Mouse (Mus musculus) 3T3-L1 (cell line): ENCODE results near the gene Lrp8.

Experiments used
- DNase-seq: peaks from one replicate; pipeline ENCODE4 v3.0.0-alpha.2; 2015; ENCODE audit warnings: low read depth, low spot score

Lrp8 gene

DNA sequence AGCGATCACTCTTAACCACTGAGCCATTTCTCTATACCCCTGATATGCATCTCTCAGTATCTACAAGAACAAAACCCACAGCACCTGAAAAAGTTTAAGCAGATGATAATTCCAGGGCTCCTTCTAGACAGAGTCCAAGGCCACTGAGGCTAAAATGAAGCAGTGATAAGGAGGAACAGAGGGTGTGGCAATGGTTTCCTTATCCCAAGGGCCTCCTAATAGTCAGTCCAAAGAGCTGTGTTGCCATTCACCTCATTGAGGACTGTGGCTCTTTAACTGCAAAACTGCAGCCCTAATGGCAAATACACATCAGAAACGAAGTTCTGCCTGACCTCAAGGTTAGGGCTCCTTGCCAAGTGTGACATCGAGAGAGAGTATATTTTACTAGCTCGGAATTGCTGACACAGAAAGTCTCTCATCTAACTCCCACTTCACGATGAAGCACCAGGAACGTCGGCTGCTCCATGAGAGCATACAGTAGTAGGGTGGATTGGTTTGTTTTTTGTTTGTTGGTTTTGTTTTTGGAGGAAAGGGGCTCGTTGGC lies 119.2 kb downstream of the Lrp8 start:
- DNase-seq = peak; percentile 21

DNA sequence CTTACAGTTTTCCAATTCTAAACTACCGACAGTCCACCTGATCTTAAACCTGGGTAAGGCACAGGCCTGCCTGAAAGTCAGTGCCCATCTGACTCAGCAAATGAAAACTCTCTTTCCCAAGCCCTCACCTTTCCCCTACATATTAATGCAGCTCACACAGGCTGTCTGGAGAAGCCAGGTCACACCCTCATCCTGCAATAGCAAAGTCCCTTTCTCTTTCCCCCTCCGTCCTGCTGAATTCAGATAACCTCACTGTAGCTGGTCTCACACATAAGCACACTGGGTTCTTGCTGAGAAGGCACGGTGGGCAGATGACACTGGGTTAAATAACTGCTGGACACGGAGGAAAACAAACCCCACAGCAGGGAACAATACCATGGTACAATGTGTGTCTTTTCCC lies 119.9 kb downstream of the Lrp8 start:
- DNase-seq = peak; percentile 54

DNA sequence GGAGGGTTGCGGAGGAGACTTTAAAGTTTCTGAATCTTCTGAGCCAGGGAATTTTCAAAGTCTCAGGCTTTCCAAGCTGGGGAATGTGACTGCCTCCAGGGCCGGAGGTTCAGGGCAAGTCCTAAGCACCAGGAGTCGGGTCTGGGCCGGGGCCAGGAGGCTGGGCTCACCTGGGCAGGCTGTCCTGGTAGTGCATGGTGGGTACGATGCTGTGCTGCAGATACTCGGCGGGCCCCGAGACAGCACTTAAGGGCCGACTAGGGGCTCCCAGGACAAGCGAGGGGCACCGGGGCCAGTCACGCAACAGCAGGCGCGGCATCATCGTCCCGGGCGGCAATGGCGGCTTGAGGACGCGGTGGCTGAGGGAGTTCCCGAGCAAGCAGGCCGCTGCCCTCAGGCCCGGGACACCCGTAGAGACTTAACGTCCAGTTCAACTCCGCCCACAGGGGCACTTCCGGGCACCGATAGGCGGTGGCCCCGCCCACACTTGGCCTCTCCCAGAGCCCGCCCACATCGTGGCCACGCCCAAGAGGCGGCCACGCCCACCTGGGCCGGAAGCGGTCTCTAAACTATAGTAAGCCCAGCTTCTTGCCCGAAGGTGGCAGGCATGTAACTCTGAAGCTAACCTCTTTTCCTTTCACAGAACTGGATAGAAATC lies 121.2 kb downstream of the Lrp8 start, which contains the start of gene Cpt2:
Gene Cpt2 (minus strand): TSS at position 466 of the 658 bp plus-strand sequence.
- DNase-seq = peak; percentile 95

DNA sequence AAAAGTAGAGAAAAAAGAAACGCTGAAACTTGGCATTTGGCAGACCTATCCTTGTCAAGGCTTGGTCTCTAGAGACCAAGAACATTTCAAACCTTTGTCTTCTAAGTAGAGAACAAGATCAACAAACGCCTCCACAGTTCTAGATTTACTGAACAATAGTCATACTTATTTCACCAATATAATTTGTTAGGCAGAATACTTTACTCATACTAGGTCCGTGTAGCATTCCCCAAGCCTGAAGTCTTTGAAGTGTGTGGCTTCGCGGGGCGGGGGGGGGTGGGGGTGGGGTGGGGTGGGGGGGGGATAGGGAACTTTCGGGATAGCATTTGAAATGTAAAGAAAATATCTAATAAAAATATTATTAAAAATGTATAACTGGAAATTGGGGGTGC lies 121.7 kb downstream of the Lrp8 start:
- no peak for DNase-seq
